Mouse (Mus musculus) hindbrain, postnatal 0 days (tissue): Measurements from ENCODE around the gene Spock1. TPM values are rescaled to one million over a fixed set of nuclear protein-coding genes. Genes with fewer than 3 reads are reported as not detected.

Source experiments
- ATAC-seq: fragments of 200-750 bp; cut with Nextera tagmentation; 2 replicates; pipeline ENCODE4 v1.8.0; 2017; ENCODE audit warnings: mild to moderate bottlenecking, moderate TSS enrichment, moderate library complexity
- DNase-seq: peaks from one replicate; pipeline ENCODE4 v3.0.0-alpha.2; 2015; ENCODE audit warnings: low spot score
- H3K27ac ChIP-seq: fragments of 300-500 bp; sonication (generic); 2 replicates; pipeline ENCODE4 v1.5.1; 2014; ENCODE audit warnings: mild to moderate bottlenecking
- H3K27me3 ChIP-seq: fragments of 300-500 bp; sonication (generic); 2 replicates; pipeline ENCODE4 v1.6.1; 2014; ENCODE audit warnings: low read length, mixed read lengths; ENCODE audit not compliant: insufficient read depth
- H3K36me3 ChIP-seq: fragments of 300-500 bp; sonication (generic); 2 replicates; pipeline ENCODE4 v1.6.1; 2014; ENCODE audit warnings: low read length, mixed read lengths; ENCODE audit not compliant: insufficient read depth
- H3K4me1 ChIP-seq: fragments of 300-500 bp; sonication (generic); 2 replicates; pipeline ENCODE4 v1.6.1; 2014; ENCODE audit warnings: antibody characterized with exemption, low read length, mixed read lengths; ENCODE audit not compliant: insufficient read depth
- H3K4me2 ChIP-seq: fragments of 300-500 bp; sonication (generic); 2 replicates; pipeline ENCODE4 v1.6.1; 2014; ENCODE audit warnings: low read depth, mild to moderate bottlenecking, low read length, moderate library complexity, mixed read lengths
- H3K4me3 ChIP-seq: fragments of 300-500 bp; sonication (generic); 2 replicates; pipeline ENCODE4 v1.5.1; 2014; ENCODE audit warnings: low read length
- H3K9ac ChIP-seq: fragments of 300-500 bp; sonication (generic); replicated peaks from 2 replicates; pipeline ENCODE4 v1.6.1; 2014; ENCODE audit warnings: mild to moderate bottlenecking, low read length, moderate library complexity, mixed read lengths
- H3K9me3 ChIP-seq: fragments of 300-500 bp; sonication (generic); 2 replicates; pipeline ENCODE4 v1.6.1; 2016; ENCODE audit warnings: low read length, mixed read lengths
- CTCF ChIP-seq: IDR thresholded peaks from 2 replicates; pipeline ENCODE4 v1.5.1; 2016; ENCODE audit warnings: antibody characterized with exemption, control low read depth, low read depth
- WGBS: fragments of 180-500 bp; shearing (Covaris S2); extraction: QIAGEN DNeasy Blood & Tissue Kit; methylation state at CpG from one replicate; pipeline ENCODE4 v1.1.7; 2014; 5-methylcytosine and 5-hydroxymethylcytosine counted together
- polyA plus RNA-seq: library from polyadenylated mRNA; unstranded; fragments of >200 nt; fragmentation: Nextera tagmentation; extraction: Ambion mirVana; gene quantifications from 2 replicates; pipeline ENCODE4 v1.2.1, GENCODE M21; 2015
- total RNA-seq: library from RNA; depleted of rRNA; stranded (reverse); fragments of >200 nt; gene quantifications from 2 replicates; pipeline ENCODE4 v1.2.3, GENCODE M21; 2014

Gene Spock1
- total and polyA plus RNA-seq, 2 experiments from 2014 or later, result 80.3 to 118 TPM

- 74% methylated on average over 5 of the region's 5 CpGs for WGBS
- Histone ChIP-seq H3K27me3 (no peaks in the 10 kb centered on the region), H3K36me3 (no peaks in the 10 kb centered on the region), H3K4me2 (no peak overlapping the region), H3K4me1 (no peaks in the 10 kb centered on the region), H3K9me3 (no peaks in the 10 kb centered on the region), H3K27ac (no peak overlapping the region), H3K9ac (no peak overlapping the region), H3K4me3 (no peak overlapping the region)
- DNase-seq (no peak), ATAC-seq (no peak)
- TF ChIP-seq CTCF, result no peak
These were observed 70.3 kb downstream of the Spock1 start for GRCm38 (mm10) chr13:57837691-57838437.

DNA sequence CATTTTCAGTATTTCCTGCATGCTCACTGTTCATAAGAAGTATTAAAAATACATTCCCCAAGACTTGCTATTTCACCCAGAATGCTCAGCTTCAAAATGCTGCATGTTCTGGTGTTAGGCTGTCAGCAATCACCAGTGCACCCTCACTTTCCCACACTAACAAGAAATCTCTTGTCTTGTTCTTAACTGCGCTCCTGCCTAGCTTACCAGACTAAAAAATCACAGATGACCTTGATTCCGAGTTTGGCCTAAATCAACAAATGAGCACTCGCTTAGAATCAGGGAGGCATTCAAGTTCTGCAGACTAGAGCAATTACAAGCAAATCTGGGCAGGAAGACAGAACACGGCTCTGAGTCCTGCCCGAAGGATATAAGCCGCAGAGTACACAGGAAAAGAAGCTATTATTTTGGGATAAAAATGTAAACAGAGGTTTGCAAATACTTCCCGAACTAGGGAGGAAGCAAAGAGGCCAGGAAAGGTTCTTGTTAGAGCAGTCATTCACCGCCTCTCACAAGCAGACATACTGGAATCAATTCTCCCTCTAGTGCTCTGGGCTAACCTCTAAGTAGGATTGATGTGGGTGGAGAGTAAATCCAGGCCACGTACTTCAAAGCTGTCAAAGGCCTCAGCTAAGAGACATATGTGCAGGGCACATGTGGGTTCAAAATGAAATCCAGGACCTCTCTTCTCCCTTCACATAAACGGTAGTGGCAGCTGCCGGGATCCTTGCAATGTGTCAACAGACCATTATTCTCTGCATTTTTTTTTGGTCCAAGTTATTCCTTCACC, 76.6 kb downstream of the Spock1 start:
- H3K27ac ChIP-seq, result no peak overlapping the region
- no peak overlapping the region for H3K4me3 ChIP-seq
- no peaks in the 10 kb centered on the region for H3K27me3 ChIP-seq
- H3K4me2 ChIP-seq, result no peak overlapping the region
- ATAC-seq (no peak), DNase-seq (no peak)
- no peaks in the 10 kb centered on the region for H3K9me3 ChIP-seq
- TF ChIP-seq CTCF, result no peak
- H3K9ac ChIP-seq, result no peak overlapping the region
- no peaks in the 10 kb centered on the region for H3K4me1 ChIP-seq
- 70% methylated on average over 11 of the region's 11 CpGs for WGBS
- H3K36me3 ChIP-seq, result no peaks in the 10 kb centered on the region

- Histone ChIP-seq H3K36me3 (no peaks in the 10 kb centered on the region), H3K4me3 (no peak overlapping the region), H3K4me1 (no peaks in the 10 kb centered on the region), H3K27me3 (no peaks in the 10 kb centered on the region), H3K9ac (no peak overlapping the region), H3K9me3 (no peaks in the 10 kb centered on the region), H3K4me2 (no peak overlapping the region), H3K27ac (no peak overlapping the region)
- 39% methylated on average over 7 of the region's 7 CpGs for WGBS
- DNase-seq, result no peak
- no peak for TF ChIP-seq CTCF
- ATAC-seq, result no peak
These were observed 77.2 kb downstream of the Spock1 start for GRCm38 (mm10) chr13:57830896-57831295.

DNA sequence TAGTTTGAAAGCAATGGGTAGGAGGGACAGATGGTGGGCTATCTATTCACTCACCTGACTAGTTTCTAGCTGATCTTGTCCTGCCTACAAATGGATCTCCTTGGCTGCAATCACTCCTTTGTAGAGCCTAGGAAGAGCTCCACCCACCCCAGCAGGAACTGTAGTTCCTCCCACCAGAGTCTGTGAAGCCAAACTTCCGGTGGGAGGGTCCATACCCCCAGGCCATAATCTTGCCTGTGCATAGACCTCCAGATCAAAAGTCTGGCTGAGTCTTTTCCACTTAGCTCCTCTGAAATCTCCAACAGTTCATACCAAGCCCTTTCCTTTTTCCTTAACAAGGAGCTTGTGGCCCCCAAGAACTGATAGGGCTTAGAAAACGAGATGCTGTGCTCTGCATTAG, 78.0 kb downstream of the Spock1 start:
- H3K27me3 ChIP-seq, result no peaks in the 10 kb centered on the region
- H3K9me3 ChIP-seq, result no peaks in the 10 kb centered on the region
- H3K36me3 ChIP-seq, result no peaks in the 10 kb centered on the region
- DNase-seq, result no peak
- no peak for ATAC-seq
- H3K4me3 ChIP-seq, result no peak overlapping the region
- no peak overlapping the region for H3K27ac ChIP-seq
- WGBS, result 40% methylated on average over 2 of the region's 2 CpGs
- no peak for TF ChIP-seq CTCF
- H3K9ac ChIP-seq, result no peak overlapping the region
- H3K4me2 ChIP-seq, result no peak overlapping the region
- no peaks in the 10 kb centered on the region for H3K4me1 ChIP-seq

GRCm38 (mm10) chr13:57816276-57816675, 91.9 kb downstream of the Spock1 start:
- H3K27ac ChIP-seq, result no peak overlapping the region

DNA sequence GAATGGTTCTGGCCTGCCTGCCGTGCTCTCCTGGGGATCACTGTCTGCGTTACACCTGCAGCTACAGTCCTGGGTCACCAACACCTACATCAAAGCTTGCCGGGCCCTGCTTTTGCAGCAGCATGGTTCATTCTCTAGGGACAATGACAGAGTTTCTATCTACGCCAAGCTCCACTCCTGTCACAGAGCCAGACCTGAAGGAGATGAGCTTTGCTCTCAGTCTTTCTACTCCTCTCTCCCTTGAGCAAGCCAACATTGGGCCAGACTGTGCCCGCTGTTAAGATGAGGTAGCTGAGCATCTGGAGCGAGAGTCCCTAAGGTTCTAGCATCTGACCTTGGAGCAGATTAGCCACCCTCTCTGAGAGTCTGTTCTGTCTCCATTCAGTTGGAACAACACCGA, 95.5 kb downstream of the Spock1 start:
- peaks cover 3% of the 10 kb centered on the region; the same call in 1 of the 2 replicates for H3K9me3 ChIP-seq
- WGBS, result 82% methylated on average over 7 of the region's 7 CpGs
- H3K4me1 ChIP-seq, result peaks cover 4% of the 10 kb centered on the region; the same call in 1 of the 2 replicates
- DNase-seq, result no peak
- H3K4me3 ChIP-seq, result no peak overlapping the region
- no peaks in the 10 kb centered on the region for H3K36me3 ChIP-seq
- no peak for TF ChIP-seq CTCF
- no peak overlapping the region for H3K4me2 ChIP-seq
- H3K27ac ChIP-seq, result no peak overlapping the region
- no peaks in the 10 kb centered on the region for H3K27me3 ChIP-seq
- no peak for ATAC-seq
- no peak overlapping the region for H3K9ac ChIP-seq

More at GRCm38 (mm10) chr13:57816276-57816675, 91.9 kb downstream of the Spock1 start:
- H3K4me1 ChIP-seq, result peaks cover 4% of the 10 kb centered on the region; the same call in 1 of the 2 replicates
- no peak for DNase-seq
- no peak for ATAC-seq
- TF ChIP-seq CTCF, result no peak
- H3K4me3 ChIP-seq, result no peak overlapping the region
- H3K9ac ChIP-seq, result no peak overlapping the region
- H3K4me2 ChIP-seq, result no peak overlapping the region
- H3K27me3 ChIP-seq, result no peaks in the 10 kb centered on the region
- WGBS, result 74% methylated on average over 11 of the region's 11 CpGs
- H3K36me3 ChIP-seq, result no peaks in the 10 kb centered on the region
- peaks cover 3% of the 10 kb centered on the region; the same call in 1 of the 2 replicates for H3K9me3 ChIP-seq

GRCm38 (mm10) chr13:57811253-57811652, 96.9 kb downstream of the Spock1 start:
- Histone ChIP-seq H3K4me2 (no peak overlapping the region), H3K9me3 (no peaks in the 10 kb centered on the region), H3K9ac (no peak overlapping the region), H3K4me1 (peaks cover 4% of the 10 kb centered on the region), H3K36me3 (no peaks in the 10 kb centered on the region), H3K27ac (no peak overlapping the region), H3K4me3 (no peak overlapping the region), H3K27me3 (no peaks in the 10 kb centered on the region)
- ATAC-seq, result no peak
- no peak for DNase-seq
- WGBS, result 83% methylated on average over 2 of the region's 2 CpGs
- TF ChIP-seq CTCF, result no peak
